Mouse (Mus musculus): ENCODE data around the gene Ttc6. TPM values are rescaled to one million over a fixed set of nuclear protein-coding genes. Genes with fewer than 3 reads are reported as not detected.

Ttc6 gene
- total RNA-seq, 1 experiment: 0.18 TPM

- Histone ChIP-seq H3K27ac (ENCODE audit: insufficient read depth, low read depth, low read length, poor library complexity, severe bottlenecking) (no peak overlapping the region), H3K9ac (ENCODE audit: insufficient read depth, low read depth, low read length, poor library complexity, severe bottlenecking) (no peak overlapping the region), H3K4me3 (ENCODE audit: insufficient read depth in 1 of 2, low read depth in 1 of 2, low read length in 2 of 2, poor library complexity in 1 of 2, severe bottlenecking in 1 of 2) (no peak overlapping the region), H3K9me3 (ENCODE audit: control insufficient read depth, insufficient read depth, low read depth, low read length) (no peaks in the 10 kb centered on the region), H3K36me3 (ENCODE audit: control insufficient read depth, insufficient read depth, low read length, poor library complexity, severe bottlenecking) (no peaks in the 10 kb centered on the region), H3K4me1 (ENCODE audit: control insufficient read depth in 2 of 2, insufficient read depth in 2 of 2, low read length in 2 of 2, poor library complexity in 1 of 2) (no peaks in the 10 kb centered on the region)
- no peak for TF ChIP-seq ZNF384 (IDR thresholded peaks at IDR 0.05; ENCODE audit: low read depth, low read length)
- TF ChIP-seq CHD2 (IDR thresholded peaks at IDR 0.05; ENCODE audit: low read depth, low read length): no peak
- no peak for TF ChIP-seq MAFK (IDR thresholded peaks at IDR 0.05; ENCODE audit: insufficient read depth, low read depth, low read length)
- no peak for TF ChIP-seq HCFC1 (IDR thresholded peaks at IDR 0.05; ENCODE audit: borderline replicate concordance, insufficient read depth, low read length)
- TF ChIP-seq ZC3H11A (IDR thresholded peaks at IDR 0.05; ENCODE audit: borderline replicate concordance, low read depth, low read length): 0 out of 2 replicates have a peak, but pooled peaks have one; percentile 15
- no peak for DNase-seq (ENCODE audit: low read depth, low spot score)
- in situ Hi-C loops (cut with MboI; ENCODE audit: low sequenced_read_pairs in 2 of 2, unreplicated experiment in 2 of 2): loop anchor here in 1 of 2 experiments (25.0 kb wide), 1 partner anchor 500 kb away; no protein-coding TSS in a partner anchor
These were observed 223.6 kb downstream of the Ttc6 start for GRCm38 (mm10) chr12:57787471-57787870.

Other genes with a start within 250 kb of the Ttc6 start
- gene Foxa1, start 17.2 kb upstream of the Ttc6 start, total RNA-seq (2012; rRNA removed): 0.16 and 0.36 TPM in 2 replicates